Mouse (Mus musculus) heart, embryonic 11.5 days (tissue): ENCODE results near the gene Krt73. TPM values are rescaled to one million over a fixed set of nuclear protein-coding genes. Genes with fewer than 3 reads are reported as not detected.

Experiments
- polyA plus RNA-seq: library from polyadenylated mRNA; unstranded; fragments of >200 nt; fragmentation: Nextera tagmentation; extraction: Ambion mirVana; gene quantifications from 2 replicates; pipeline ENCODE4 v1.2.1, GENCODE M21; 2014

Gene Krt73
- polyA plus RNA-seq, 1 experiment from 2014 or later: not detected

Other genes with a start within 250 kb of the Krt73 start
- gene Krt90, start 239.4 kb downstream of the Krt73 start, polyA plus RNA-seq: 0.16 TPM in 1 of 2 replicates, not detected in the other
- not detected in 2 replicates for gene Krt75, start 228.4 kb downstream of the Krt73 start, polyA plus RNA-seq
- not detected in 2 replicates for gene Gm5414, start 174.2 kb downstream of the Krt73 start, polyA plus RNA-seq
- not detected in 2 replicates for gene Gm5478, start 155.0 kb downstream of the Krt73 start, polyA plus RNA-seq
- not detected in 2 replicates for gene Krt6b, start 122.1 kb downstream of the Krt73 start, polyA plus RNA-seq
- gene Krt6a, start 108.0 kb downstream of the Krt73 start, polyA plus RNA-seq: not detected in 2 replicates
- gene Krt5, start 89.4 kb downstream of the Krt73 start, polyA plus RNA-seq: 0.13 and 0.23 TPM in 2 replicates
- not detected in 2 replicates for gene Krt71, start 59.2 kb downstream of the Krt73 start, polyA plus RNA-seq
- not detected in 2 replicates for gene Krt72, start 15.9 kb downstream of the Krt73 start, polyA plus RNA-seq
- not detected in 2 replicates for gene Krt2, start 15.8 kb upstream of the Krt73 start, polyA plus RNA-seq
- gene Krt1, start 48.4 kb upstream of the Krt73 start, polyA plus RNA-seq: 0.31 and 0.87 TPM in 2 replicates
- gene Krt77, start 67.4 kb upstream of the Krt73 start, polyA plus RNA-seq: not detected in 2 replicates
- gene Krt76, start 90.6 kb upstream of the Krt73 start, polyA plus RNA-seq: not detected in 2 replicates
- 0.07 TPM in 1 of 2 replicates, not detected in the other for gene Krt4, start 122.4 kb upstream of the Krt73 start, polyA plus RNA-seq
- 1.2 and 1.7 TPM in 2 replicates for gene Krt79, start 138.0 kb upstream of the Krt73 start, polyA plus RNA-seq
- gene Krt78, start 151.9 kb upstream of the Krt73 start, polyA plus RNA-seq: not detected in 2 replicates
- gene Krt8, start 202.1 kb upstream of the Krt73 start, polyA plus RNA-seq: 30.4 and 36.8 TPM in 2 replicates
- gene Krt18, start 225.8 kb upstream of the Krt73 start, polyA plus RNA-seq: 39.3 and 41.9 TPM in 2 replicates